Mouse (Mus musculus): ENCODE results near the gene Endog.

DNA sequence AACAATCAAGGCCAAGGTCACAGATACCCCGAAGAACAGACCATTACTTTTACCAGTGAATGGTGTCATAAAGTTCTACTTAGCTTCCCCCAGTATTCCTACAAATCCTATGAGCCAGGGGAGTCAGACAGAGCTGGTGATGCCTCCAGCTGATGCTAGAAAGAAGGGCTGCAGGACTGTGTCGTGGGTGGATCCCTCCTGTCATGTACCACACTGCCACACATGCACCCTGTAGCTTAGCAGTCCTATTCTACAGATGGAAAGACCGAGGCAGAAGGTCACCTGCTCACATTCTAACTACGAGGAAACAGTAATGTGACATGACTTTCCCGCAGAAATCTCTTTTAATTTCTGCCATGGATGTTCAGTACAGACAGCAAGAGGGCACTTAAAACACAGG lies 48.5 kb upstream of the Endog start:
- no peak for TF ChIP-seq POLR2A (IDR thresholded peaks at IDR 0.05; ENCODE audit: extremely low read depth, insufficient read depth, low read length)
- TF ChIP-seq CTCF (IDR thresholded peaks at IDR 0.05; ENCODE audit: low read depth, low read length), result no peak

Data from liver, adult 2 months (tissue).